Mouse (Mus musculus) adrenal gland, adult 2 months (tissue): ENCODE results near the gene Gm5483. TPM values are rescaled to one million over a fixed set of nuclear protein-coding genes. Genes with fewer than 3 reads are reported as not detected.
"Not testable (repeated sequence)": the region's sequence is repeated elsewhere in the genome, so short reads cannot be mapped to it uniquely, and the experiment has no call there.

Experiments
- DNase-seq: peaks from one replicate; pipeline ENCODE4 v3.0.0; 2021
- long read RNA-seq: library from polyadenylated mRNA; stranded (forward); transcript quantifications from one replicate; pipeline ENCODE4 v2.0.0, GENCODE M21; 2021
- polyA plus RNA-seq: library from polyadenylated mRNA; depleted of rRNA; stranded (reverse); fragments of >200 nt; gene quantifications from 2 replicates; pipeline ENCODE4 v1.2.3, GENCODE M21; 2012; rRNA removed
- total RNA-seq, 2 experiments: library from RNA; stranded (reverse); gene quantifications; 2 replicates each; pipeline ENCODE4 v1.2.3; 2021

The Gm5483 gene
- not detected for total RNA-seq
- polyA plus RNA-seq = not detected in 2 replicates
- long read RNA-seq = 0 reads

DNA sequence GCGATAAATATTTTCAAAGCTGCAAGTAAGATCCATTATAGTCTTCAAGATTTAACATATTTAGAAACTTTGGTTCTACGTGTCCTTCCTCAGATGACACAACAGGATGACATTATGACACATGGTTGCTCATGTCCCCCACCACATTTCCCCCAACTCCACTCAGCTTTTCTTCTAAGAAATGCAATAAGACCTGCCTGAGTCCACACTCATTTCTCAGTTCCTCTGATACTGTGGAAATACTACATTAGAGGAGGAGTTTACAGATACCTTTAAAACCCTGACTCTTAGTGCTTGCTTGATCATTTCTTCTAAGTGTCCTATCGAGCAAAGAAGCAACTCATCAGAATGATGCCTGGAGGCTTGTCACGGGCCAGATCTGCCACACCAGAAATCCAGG, at the start of gene Gm5483:
Gene Gm5483, plus strand, starts transcription at position 301 of the 400 bp plus-strand sequence.
- DNase-seq = not testable (repeated sequence)

- DNase-seq = no peak
Observed at GRCm38 (mm10) chr16:36138201-36138600, 45.8 kb upstream of the Gm5483 start.

GRCm38 (mm10) chr16:36156402-36156975, 27.5 kb upstream of the Gm5483 start, which contains the start of gene Stfa2l1:
Stfa2l1 (plus strand) TSS chr16:36156811.
- DNase-seq = no peak

- DNase-seq = not testable (repeated sequence)
Observed at GRCm38 (mm10) chr16:36167841-36168240, 16.2 kb upstream of the Gm5483 start.

DNA sequence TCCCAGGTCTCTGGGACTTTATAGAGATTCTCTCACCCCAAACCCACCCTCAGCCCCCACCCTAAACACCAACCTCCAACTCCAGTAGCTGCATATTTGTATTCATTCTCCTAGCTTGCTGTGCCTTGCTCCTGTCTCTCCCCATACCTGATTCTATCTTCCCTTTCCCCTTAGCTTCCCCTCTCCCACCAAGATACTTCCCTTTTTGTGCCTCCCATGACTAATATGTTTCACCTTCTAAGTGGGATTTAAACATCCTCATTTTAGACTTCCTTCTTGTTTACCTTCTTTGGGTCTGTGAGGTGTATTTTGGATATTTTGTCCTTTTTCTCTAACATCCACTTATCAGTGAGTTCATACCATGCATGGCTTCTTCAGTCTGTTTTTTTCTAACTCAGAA, 7.9 kb upstream of the Gm5483 start:
- no peak for DNase-seq

DNA sequence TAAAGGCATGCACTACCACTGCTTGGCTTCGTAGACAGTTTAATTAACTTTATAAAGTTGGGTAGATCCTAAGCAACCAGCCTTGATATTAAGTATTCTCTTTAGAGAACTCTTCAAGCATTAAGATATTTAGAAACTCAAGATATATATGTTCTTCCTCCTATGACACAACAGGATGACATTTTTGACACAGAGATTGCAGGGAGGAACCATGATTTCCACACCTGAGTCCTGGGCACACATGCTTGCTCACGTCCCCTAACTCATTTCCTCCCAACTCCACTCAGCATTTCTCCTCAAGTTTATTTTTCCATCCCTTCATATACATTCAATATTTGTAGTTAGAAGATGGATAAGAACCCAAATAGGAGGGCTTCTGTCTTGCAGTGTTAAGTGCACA, 4.1 kb upstream of the Gm5483 start:
- DNase-seq = no peak

- no peak for DNase-seq
Observed at GRCm38 (mm10) chr16:36199226-36199625, 15.2 kb downstream of the Gm5483 start.

DNA sequence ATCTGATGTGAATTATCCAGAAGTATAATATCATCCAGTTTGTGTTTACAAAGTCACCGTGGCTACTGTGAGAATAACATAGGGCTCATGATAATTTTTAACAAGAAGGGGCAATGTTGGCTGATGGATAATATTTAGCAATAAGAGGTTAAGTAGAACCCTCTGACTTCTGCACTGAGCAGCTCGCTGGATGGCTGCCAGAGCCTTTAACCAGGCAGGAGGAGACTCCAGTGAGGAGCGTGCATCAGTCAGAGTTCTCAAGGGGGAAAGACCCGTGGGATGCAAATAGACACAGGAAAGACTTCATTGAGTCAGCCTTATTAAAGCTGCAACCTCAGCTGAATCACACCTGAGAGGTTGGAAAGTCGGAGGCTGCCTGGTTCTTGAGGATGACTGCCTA, 19.8 kb downstream of the Gm5483 start:
- no peak for DNase-seq

DNA sequence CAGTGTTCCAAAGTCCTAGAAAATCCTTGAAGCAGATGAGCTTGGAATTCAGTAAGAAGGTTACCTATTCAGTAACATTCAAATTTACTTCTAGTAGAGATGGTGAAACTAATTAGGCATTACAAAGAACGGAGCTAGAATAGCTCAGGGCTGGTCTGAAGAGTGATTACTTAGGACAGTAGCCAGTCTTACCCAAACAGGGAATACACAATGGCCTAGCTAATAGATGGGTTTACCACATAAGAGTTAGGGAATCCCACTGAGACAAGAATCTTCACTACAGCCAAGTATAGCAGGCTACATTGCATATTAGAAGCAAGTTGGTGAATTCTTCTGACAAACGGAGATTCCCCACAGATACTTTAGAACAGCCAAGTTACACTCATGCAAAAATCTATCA, 21.7 kb downstream of the Gm5483 start:
- DNase-seq = not testable (repeated sequence)

DNA sequence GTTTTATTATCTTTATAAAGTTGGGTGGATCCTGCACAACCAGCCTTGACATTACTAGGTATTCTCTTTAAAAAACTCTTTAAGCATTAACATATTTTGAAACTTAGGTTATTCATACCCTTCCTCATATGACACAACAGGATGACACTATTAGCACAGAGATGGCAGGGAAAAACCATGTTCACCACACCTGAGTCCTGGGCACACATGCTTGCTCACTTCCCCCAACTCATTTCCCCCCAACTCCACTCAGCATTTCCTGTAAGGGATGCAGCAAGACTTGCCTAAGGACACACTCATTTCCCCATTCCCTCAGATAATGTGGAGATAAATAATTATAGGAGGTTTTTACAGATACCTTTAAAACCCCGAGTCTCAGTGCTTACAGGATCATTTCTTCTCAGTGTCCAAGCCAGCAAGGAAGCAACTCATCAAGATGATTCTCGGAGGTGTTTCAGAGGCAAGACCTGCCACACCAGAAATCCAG, 26.0 kb downstream of the Gm5483 start, which contains the start of gene Gm5416:
Gene Gm5416, plus strand, starts transcription at position 437 of the 487 bp plus-strand sequence.
- DNase-seq = no peak

- not testable (repeated sequence) for DNase-seq
Observed at GRCm38 (mm10) chr16:36221168-36221567, 37.2 kb downstream of the Gm5483 start, which contains the start of gene 2010005H15Rik. 2010005H15Rik (plus strand) TSS chr16:36221468.

Other genes with a start within 250 kb of the Gm5483 start
- 10 to 100 TPM; 10.7 to 15.4 TPM for gene Parp9, start 245.7 kb upstream of the Gm5483 start, total RNA-seq
- 1.8 and 2.1 TPM in 2 replicates for gene Parp9, start 245.7 kb upstream of the Gm5483 start, polyA plus RNA-seq
- gene Dtx3l, start 245.1 kb upstream of the Gm5483 start, total RNA-seq = 10 to 100 TPM in 1 of 2 experiments, 1 to 10 TPM in 1; 7.0 to 10.2 TPM
- gene Dtx3l, start 245.1 kb upstream of the Gm5483 start, polyA plus RNA-seq = 2.8 and 3.0 TPM in 2 replicates
- gene Kpna1, start 205.5 kb upstream of the Gm5483 start, total RNA-seq = 10 to 100 TPM; 70.3 to 100.0 TPM
- 2.5 and 3.8 TPM in 2 replicates for gene Kpna1, start 205.5 kb upstream of the Gm5483 start, polyA plus RNA-seq
- gene Wdr5b, start 143.0 kb upstream of the Gm5483 start, total RNA-seq = 1 to 10 TPM; 3.1 to 5.2 TPM
- 0.59 and 0.75 TPM in 2 replicates for gene Wdr5b, start 143.0 kb upstream of the Gm5483 start, polyA plus RNA-seq
- 100 to 1,000 TPM; 178 to 236 TPM for gene Fam162a, start 112.6 kb upstream of the Gm5483 start, total RNA-seq
- gene Fam162a, start 112.6 kb upstream of the Gm5483 start, polyA plus RNA-seq = 27.9 and 30.7 TPM in 2 replicates
- 10 to 100 TPM; 35.6 to 35.8 TPM for gene Ccdc58, start 112.5 kb upstream of the Gm5483 start, total RNA-seq
- 2.0 and 2.9 TPM in 2 replicates for gene Ccdc58, start 112.5 kb upstream of the Gm5483 start, polyA plus RNA-seq
- gene Csta1, start 53.0 kb upstream of the Gm5483 start, total RNA-seq = not detected
- not detected in 2 replicates for gene Csta1, start 53.0 kb upstream of the Gm5483 start, polyA plus RNA-seq
- gene Stfa2l1, start 27.4 kb upstream of the Gm5483 start, total RNA-seq = not detected
- gene Stfa2l1, start 27.4 kb upstream of the Gm5483 start, polyA plus RNA-seq = not detected in 2 replicates
- not detected for gene Gm5416, start 26.2 kb downstream of the Gm5483 start, total RNA-seq
- not detected in 2 replicates for gene Gm5416, start 26.2 kb downstream of the Gm5483 start, polyA plus RNA-seq
- 1 to 10 TPM in 1 of 2 experiments, not detected in 1; 3.5 TPM for gene 2010005H15Rik, start 37.3 kb downstream of the Gm5483 start, total RNA-seq
- not detected in 2 replicates for gene 2010005H15Rik, start 37.3 kb downstream of the Gm5483 start, polyA plus RNA-seq
- not detected for gene Stfa1, start 92.7 kb downstream of the Gm5483 start, total RNA-seq
- gene Stfa1, start 92.7 kb downstream of the Gm5483 start, polyA plus RNA-seq = not detected in 2 replicates
- gene BC117090, start 150.1 kb downstream of the Gm5483 start, total RNA-seq = not detected
- gene BC117090, start 150.1 kb downstream of the Gm5483 start, polyA plus RNA-seq = not detected in 2 replicates
- not detected for gene BC100530, start 183.5 kb downstream of the Gm5483 start, total RNA-seq
- not detected in 2 replicates for gene BC100530, start 183.5 kb downstream of the Gm5483 start, polyA plus RNA-seq
- not detected for gene Stfa2, start 224.2 kb downstream of the Gm5483 start, total RNA-seq
- not detected in 2 replicates for gene Stfa2, start 224.2 kb downstream of the Gm5483 start, polyA plus RNA-seq